ENCODE assay signal across 8 mouse cellular contexts in the genomic region with DNA sequence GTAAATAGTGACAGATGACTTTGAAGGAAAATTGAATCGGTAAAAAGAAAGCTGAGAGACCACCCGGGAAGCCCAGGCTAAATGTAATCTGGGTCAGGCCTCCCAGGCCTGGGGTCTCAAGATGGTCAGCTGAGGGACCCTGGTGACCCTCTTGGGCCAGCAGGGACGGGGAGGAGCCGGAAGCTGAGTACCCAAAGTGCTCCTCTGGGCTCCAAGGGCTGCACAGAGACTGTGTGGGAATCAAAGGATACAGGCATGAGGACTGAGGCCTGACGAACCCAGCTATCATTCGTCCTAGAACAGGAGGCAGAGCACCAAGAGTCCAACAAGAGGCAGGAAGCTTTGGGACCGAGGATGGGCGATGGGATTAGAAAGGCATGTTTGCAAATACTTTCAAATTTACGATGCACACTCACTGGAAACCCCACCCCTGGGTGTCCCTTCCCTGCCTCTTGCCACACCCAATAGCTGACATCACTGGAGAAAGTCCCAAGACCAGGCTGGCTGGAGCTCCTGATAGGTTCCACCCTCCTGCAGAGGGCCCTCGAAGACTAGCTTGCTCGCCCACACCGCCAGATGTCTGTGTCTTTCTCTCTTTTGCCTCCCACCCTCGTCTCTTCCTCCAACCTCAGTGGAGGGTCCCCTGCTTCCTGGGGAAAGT.
DNase-seq lines count a peak whose midpoint lies in the region; ATAC-seq lines count a peak whose summit lies in the region.

No protein-coding gene starts in this region.

- intact Hi-C loops in heart, postnatal 36 days (cut with DNase I): loop anchor here (5.0 kb wide), 1 partner anchor 38 kb away; no protein-coding TSS in a partner anchor

- H3K9me3 ChIP-seq in embryonic facial prominence, embryonic 15.5 days (replicated peaks): no peaks in the 10 kb centered on the region
- H3K9me3 ChIP-seq in forebrain, embryonic 13.5 days (replicated peaks): no peaks in the 10 kb centered on the region

- ATAC-seq in embryonic facial prominence, embryonic 15.5 days (ENCODE audit: insufficient number of reproducible peaks, low FRiP score, low TSS enrichment, low read depth): no peak
- ATAC-seq in forebrain, embryonic 13.5 days: no peak

- H3K4me3 ChIP-seq in embryonic facial prominence, embryonic 15.5 days (replicated peaks): 0 out of 2 replicates have a peak overlapping the region, but pooled peaks have one; percentile 8
- no peak overlapping the region for H3K4me3 ChIP-seq in forebrain, embryonic 13.5 days

- DNase-seq in urinary bladder, postnatal 14 days (ENCODE audit: low spot score): peak; percentile 72
- no peak for DNase-seq in urinary bladder, adult 2 months (ENCODE audit: low spot score)
- peak; percentile 53 to 66 for DNase-seq in heart, postnatal 36 days
- DNase-seq in liver: peak; percentile 79
- DNase-seq in natural killer cell, adult 2 months (ENCODE audit: low spot score in 2 of 2): peak; percentile 32 to 60
- DNase-seq in cerebellum, postnatal 36 days: no peak

- 0 out of 2 replicates have a peak overlapping the region, but pooled peaks have one; percentile 19 for H3K4me2 ChIP-seq in embryonic facial prominence, embryonic 15.5 days (replicated peaks)
- no peak overlapping the region for H3K4me2 ChIP-seq in forebrain, embryonic 13.5 days

- peak overlapping the region; percentile 44; the same call in 1 of the 2 replicates for H3K27ac ChIP-seq in embryonic facial prominence, embryonic 15.5 days (replicated peaks)
- no peak overlapping the region for H3K27ac ChIP-seq in forebrain, embryonic 13.5 days

- H3K27me3 ChIP-seq in embryonic facial prominence, embryonic 15.5 days: no peaks in the 10 kb centered on the region
- H3K27me3 ChIP-seq in forebrain, embryonic 13.5 days: no peaks in the 10 kb centered on the region

- no peak overlapping the region for H3K9ac ChIP-seq in embryonic facial prominence, embryonic 15.5 days
- H3K9ac ChIP-seq in forebrain, embryonic 13.5 days: no peak overlapping the region

- WGBS in embryonic facial prominence, embryonic 15.5 days: 40% methylated on average over 13 of the region's 13 CpGs
- WGBS in forebrain, embryonic 13.5 days: 81% methylated on average over 13 of the region's 13 CpGs

- peaks cover 12% of the 10 kb centered on the region for H3K4me1 ChIP-seq in embryonic facial prominence, embryonic 15.5 days
- H3K4me1 ChIP-seq in forebrain, embryonic 13.5 days: no peaks in the 10 kb centered on the region

- H3K36me3 ChIP-seq in embryonic facial prominence, embryonic 15.5 days: no peaks in the 10 kb centered on the region
- H3K36me3 ChIP-seq in forebrain, embryonic 13.5 days (ENCODE audit: poor library complexity, severe bottlenecking): no peaks in the 10 kb centered on the region

Comparison
In these comparisons a context has a peak if more than half of its experiments do, and no peak if none do; other contexts are left out.
1. DNase-seq: peak in urinary bladder, postnatal 14 days (single experiment), heart, postnatal 36 days (2 of 2), liver (single experiment) and natural killer cell, adult 2 months (2 of 2); none in urinary bladder, adult 2 months (single experiment) and cerebellum, postnatal 36 days (0 of 2).